Mouse (Mus musculus): Measurements from ENCODE around the gene Gm20792.
"Not testable (repeated sequence)": the region's sequence is repeated elsewhere in the genome, so short reads cannot be mapped to it uniquely, and the experiment has no call there.

Gm20792 gene

DNA sequence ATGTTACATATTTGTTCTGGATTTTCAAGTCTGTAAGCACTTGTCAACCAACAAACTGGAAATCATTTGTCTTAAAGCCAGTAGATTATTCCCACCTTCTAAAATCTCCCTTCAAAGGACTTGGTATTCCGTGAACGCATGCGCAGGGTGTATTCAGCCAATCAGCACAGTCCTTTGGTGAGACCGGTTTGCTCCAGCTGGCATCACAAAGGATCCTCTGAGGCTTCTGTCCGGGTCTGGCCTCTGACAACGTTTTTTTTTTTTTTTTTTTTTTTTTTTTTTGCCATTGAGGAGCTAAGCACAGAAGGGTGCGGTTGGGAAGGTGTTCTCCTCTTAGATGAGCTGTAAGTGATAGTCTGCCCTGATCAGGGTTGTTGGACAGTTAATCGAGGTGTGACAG is at the start of gene Gm20792:
Gene Gm20792 (plus strand): TSS at position 301 of the 400 bp plus-strand sequence.
- DNase-seq: not testable (repeated sequence)
